Mouse (Mus musculus): Measurements from ENCODE around the gene Ppp1r13b. TPM values are rescaled to one million over a fixed set of nuclear protein-coding genes. Genes with fewer than 3 reads are reported as not detected.

The Ppp1r13b gene
- polyA plus RNA-seq, 1 experiment from 2014 or later = 22.7 TPM

DNA sequence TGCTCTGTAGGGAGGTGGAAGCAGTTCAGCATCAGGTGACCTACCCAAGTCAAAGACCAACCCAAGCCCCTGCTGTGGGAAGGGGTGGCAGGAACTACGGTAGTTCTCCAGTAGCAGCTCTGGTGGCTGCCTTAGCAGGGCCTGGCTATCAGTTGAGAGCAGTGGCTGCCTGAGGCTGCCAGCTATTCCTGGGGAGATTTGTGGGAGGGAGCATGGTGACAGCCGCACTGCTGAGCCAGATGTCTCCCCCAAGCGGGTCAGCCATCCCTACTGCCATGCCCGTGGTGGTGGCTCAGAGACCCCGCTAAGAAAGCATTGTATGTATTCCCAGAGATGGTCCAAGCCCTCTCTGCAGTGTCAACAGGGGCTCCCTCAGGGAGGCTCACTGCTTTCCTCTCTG is 75.3 kb downstream of the Ppp1r13b start:
- DNase-seq (ENCODE audit: low spot score) (no peak), ATAC-seq (no peak)
- H3K4me3 ChIP-seq (ENCODE audit: low read depth, low read length) = no peak overlapping the region
- no peaks in the 10 kb centered on the region for H3K9me3 ChIP-seq (ENCODE audit: low read length)
- H3K27me3 ChIP-seq (replicated peaks; ENCODE audit: insufficient read depth, low read length) = no peaks in the 10 kb centered on the region
- H3K36me3 ChIP-seq (ENCODE audit: insufficient read depth, low read length) = peaks cover 64% of the 10 kb centered on the region
- WGBS = 78% methylated on average over 5 of the region's 5 CpGs
- H3K4me2 ChIP-seq (replicated peaks; ENCODE audit: low read depth, low read length) = no peak overlapping the region
- no peaks in the 10 kb centered on the region for H3K4me1 ChIP-seq (ENCODE audit: insufficient read depth, low read depth, low read length)
- TF ChIP-seq EP300 (IDR thresholded peaks at IDR 0.05) = no peak
- TF ChIP-seq CTCF (IDR thresholded peaks at IDR 0.05) = no peak
- no peak overlapping the region for H3K9ac ChIP-seq (replicated peaks; ENCODE audit: low read depth)
- no peak overlapping the region for H3K27ac ChIP-seq (ENCODE audit: low read length)

DNA sequence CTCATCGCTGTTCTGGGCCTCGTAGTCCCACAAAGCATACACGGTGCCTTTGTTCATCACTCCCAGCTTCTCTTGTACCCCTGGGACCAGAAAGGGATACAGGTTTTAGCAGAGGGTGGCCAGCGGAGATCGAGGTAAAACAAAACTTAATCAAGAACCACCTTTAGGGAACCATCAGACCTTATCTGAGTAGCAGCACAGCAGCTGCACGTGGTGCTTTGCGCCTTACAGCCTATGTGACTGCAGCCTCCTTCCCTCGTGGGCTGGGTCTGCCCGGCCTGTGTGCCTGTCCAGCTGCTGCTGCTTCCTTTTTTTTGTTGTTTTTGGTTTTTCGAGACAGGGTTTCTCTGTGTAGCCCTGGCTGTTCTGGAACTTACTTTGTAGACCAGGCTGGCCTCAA is 77.5 kb downstream of the Ppp1r13b start:
- ATAC-seq (no peak), DNase-seq (ENCODE audit: low spot score) (no peak)
- no peak overlapping the region for H3K4me3 ChIP-seq (ENCODE audit: low read depth, low read length)
- no peak overlapping the region for H3K27ac ChIP-seq (ENCODE audit: low read length)
- H3K4me1 ChIP-seq (ENCODE audit: insufficient read depth, low read depth, low read length) = no peaks in the 10 kb centered on the region
- H3K9me3 ChIP-seq (ENCODE audit: low read length) = no peaks in the 10 kb centered on the region
- WGBS = 85% methylated on average over 10 of the region's 10 CpGs
- TF ChIP-seq CTCF (IDR thresholded peaks at IDR 0.05) = no peak
- no peak for TF ChIP-seq EP300 (IDR thresholded peaks at IDR 0.05)
- peaks cover 70% of the 10 kb centered on the region for H3K36me3 ChIP-seq (ENCODE audit: insufficient read depth, low read length)
- H3K27me3 ChIP-seq (replicated peaks; ENCODE audit: insufficient read depth, low read length) = no peaks in the 10 kb centered on the region
- H3K9ac ChIP-seq (replicated peaks; ENCODE audit: low read depth) = no peak overlapping the region
- no peak overlapping the region for H3K4me2 ChIP-seq (replicated peaks; ENCODE audit: low read depth, low read length)

DNA sequence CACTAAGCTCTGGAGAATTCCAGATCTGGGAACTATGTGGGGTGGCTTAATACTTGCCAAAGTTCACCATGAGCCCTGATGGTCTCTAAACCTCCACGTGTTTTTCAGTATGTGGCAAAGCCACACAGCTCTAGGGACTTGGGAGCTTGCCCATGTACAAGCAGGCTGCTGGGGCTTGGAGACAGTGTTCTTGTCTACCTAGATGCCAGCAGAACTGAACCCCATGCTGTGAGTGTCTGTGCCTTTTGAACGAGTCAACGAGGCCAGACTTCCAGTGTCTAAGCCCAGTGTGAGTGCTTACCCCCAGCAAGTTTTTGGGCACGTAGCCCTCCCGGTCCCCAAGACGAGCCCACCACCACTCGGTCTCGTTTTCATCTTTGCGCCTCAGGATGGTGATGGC is 78.0 kb downstream of the Ppp1r13b start:
- no peak for TF ChIP-seq CTCF (IDR thresholded peaks at IDR 0.05)
- TF ChIP-seq EP300 (IDR thresholded peaks at IDR 0.05) = no peak
- no peak overlapping the region for H3K4me3 ChIP-seq (ENCODE audit: low read depth, low read length)
- H3K27me3 ChIP-seq (replicated peaks; ENCODE audit: insufficient read depth, low read length) = no peaks in the 10 kb centered on the region
- H3K4me1 ChIP-seq (ENCODE audit: insufficient read depth, low read depth, low read length) = no peaks in the 10 kb centered on the region
- WGBS = 91% methylated on average over 9 of the region's 9 CpGs
- H3K36me3 ChIP-seq (ENCODE audit: insufficient read depth, low read length) = peaks cover 74% of the 10 kb centered on the region
- H3K9ac ChIP-seq (replicated peaks; ENCODE audit: low read depth) = no peak overlapping the region
- DNase-seq (ENCODE audit: low spot score) (no peak), ATAC-seq (no peak)
- H3K9me3 ChIP-seq (ENCODE audit: low read length) = no peaks in the 10 kb centered on the region
- H3K27ac ChIP-seq (ENCODE audit: low read length) = no peak overlapping the region
- no peak overlapping the region for H3K4me2 ChIP-seq (replicated peaks; ENCODE audit: low read depth, low read length)

GRCm38 (mm10) chr12:111829447-111829846 is 78.5 kb downstream of the Ppp1r13b start:
- peaks cover 74% of the 10 kb centered on the region for H3K36me3 ChIP-seq (ENCODE audit: insufficient read depth, low read length)
- WGBS = 82% methylated on average over 5 of the region's 5 CpGs
- no peak for TF ChIP-seq EP300 (IDR thresholded peaks at IDR 0.05)
- TF ChIP-seq CTCF (IDR thresholded peaks at IDR 0.05) = no peak
- H3K9ac ChIP-seq (replicated peaks; ENCODE audit: low read depth) = no peak overlapping the region
- H3K4me1 ChIP-seq (ENCODE audit: insufficient read depth, low read depth, low read length) = no peaks in the 10 kb centered on the region
- no peak for DNase-seq (ENCODE audit: low spot score)
- no peak overlapping the region for H3K4me3 ChIP-seq (ENCODE audit: low read depth, low read length)
- no peaks in the 10 kb centered on the region for H3K27me3 ChIP-seq (replicated peaks; ENCODE audit: insufficient read depth, low read length)
- H3K4me2 ChIP-seq (replicated peaks; ENCODE audit: low read depth, low read length) = no peak overlapping the region
- no peak for ATAC-seq
- no peaks in the 10 kb centered on the region for H3K9me3 ChIP-seq (ENCODE audit: low read length)
- no peak overlapping the region for H3K27ac ChIP-seq (ENCODE audit: low read length)

DNA sequence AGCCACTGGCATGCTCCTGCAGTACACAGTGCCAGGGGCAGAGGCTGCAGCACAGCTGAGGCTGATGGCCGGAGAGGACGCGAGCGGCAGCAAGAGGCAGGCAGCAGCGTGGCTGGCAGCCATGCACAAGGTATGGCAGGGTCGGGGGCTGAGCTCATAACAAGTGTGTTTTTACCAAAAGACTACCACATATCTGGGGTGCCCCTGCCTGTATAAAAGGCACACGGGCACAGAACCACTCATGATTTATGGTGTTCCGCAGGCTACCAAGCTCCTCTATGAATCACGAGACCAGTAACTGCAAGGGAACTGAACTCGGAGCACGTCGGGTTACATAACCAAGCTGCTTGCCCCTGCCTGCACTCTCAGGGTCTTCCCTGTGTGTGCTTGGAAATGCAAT is 80.4 kb downstream of the Ppp1r13b start:
- H3K36me3 ChIP-seq (ENCODE audit: insufficient read depth, low read length) = peaks cover 72% of the 10 kb centered on the region
- H3K9ac ChIP-seq (replicated peaks; ENCODE audit: low read depth) = no peak overlapping the region
- no peak for TF ChIP-seq CTCF (IDR thresholded peaks at IDR 0.05)
- TF ChIP-seq EP300 (IDR thresholded peaks at IDR 0.05) = no peak
- H3K4me1 ChIP-seq (ENCODE audit: insufficient read depth, low read depth, low read length) = no peaks in the 10 kb centered on the region
- no peak overlapping the region for H3K4me3 ChIP-seq (ENCODE audit: low read depth, low read length)
- DNase-seq (ENCODE audit: low spot score) = no peak
- no peak overlapping the region for H3K27ac ChIP-seq (ENCODE audit: low read length)
- no peaks in the 10 kb centered on the region for H3K27me3 ChIP-seq (replicated peaks; ENCODE audit: insufficient read depth, low read length)
- ATAC-seq = no peak
- 89% methylated on average over 12 of the region's 12 CpGs for WGBS
- no peaks in the 10 kb centered on the region for H3K9me3 ChIP-seq (ENCODE audit: low read length)
- H3K4me2 ChIP-seq (replicated peaks; ENCODE audit: low read depth, low read length) = no peak overlapping the region

GRCm38 (mm10) chr12:111821931-111822330 is 86.0 kb downstream of the Ppp1r13b start:
- H3K27me3 ChIP-seq (replicated peaks; ENCODE audit: insufficient read depth, low read length) = no peaks in the 10 kb centered on the region
- H3K4me3 ChIP-seq (ENCODE audit: low read depth, low read length) = no peak overlapping the region
- no peak overlapping the region for H3K27ac ChIP-seq (ENCODE audit: low read length)
- 75% methylated on average over 4 of the region's 4 CpGs for WGBS
- no peak for TF ChIP-seq EP300 (IDR thresholded peaks at IDR 0.05)
- TF ChIP-seq CTCF (IDR thresholded peaks at IDR 0.05) = no peak
- no peak overlapping the region for H3K9ac ChIP-seq (replicated peaks; ENCODE audit: low read depth)
- no peak for DNase-seq (ENCODE audit: low spot score)
- no peak overlapping the region for H3K4me2 ChIP-seq (replicated peaks; ENCODE audit: low read depth, low read length)
- peaks cover 33% of the 10 kb centered on the region for H3K36me3 ChIP-seq (ENCODE audit: insufficient read depth, low read length)
- no peaks in the 10 kb centered on the region for H3K9me3 ChIP-seq (ENCODE audit: low read length)
- ATAC-seq = no peak
- peaks cover 6% of the 10 kb centered on the region; the same call in 1 of the 2 replicates for H3K4me1 ChIP-seq (ENCODE audit: insufficient read depth, low read depth, low read length)

DNA sequence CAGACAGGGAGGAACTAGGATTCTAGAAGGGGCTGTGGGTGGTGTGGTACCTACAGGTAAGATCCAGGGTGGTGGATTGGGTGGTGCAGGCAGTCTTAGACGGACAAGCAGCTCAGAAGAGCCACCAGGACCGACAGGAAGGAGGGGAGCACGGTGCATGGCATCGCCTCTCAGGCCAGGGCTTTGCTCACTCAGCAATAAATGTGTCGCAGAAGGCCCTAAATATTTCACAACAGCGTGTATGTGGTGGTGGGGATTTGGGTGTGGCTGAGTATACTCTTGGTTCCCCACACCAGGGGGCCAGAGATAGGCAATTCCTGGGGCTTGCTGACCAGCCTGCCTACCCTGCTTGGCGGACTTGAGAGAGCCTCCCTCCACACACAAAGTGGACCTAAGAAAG is 87.2 kb downstream of the Ppp1r13b start:
- no peak overlapping the region for H3K27ac ChIP-seq (ENCODE audit: low read length)
- H3K9ac ChIP-seq (replicated peaks; ENCODE audit: low read depth) = no peak overlapping the region
- no peak overlapping the region for H3K4me3 ChIP-seq (ENCODE audit: low read depth, low read length)
- ATAC-seq (no peak), DNase-seq (ENCODE audit: low spot score) (no peak)
- no peaks in the 10 kb centered on the region for H3K9me3 ChIP-seq (ENCODE audit: low read length)
- 64% methylated on average over 7 of the region's 7 CpGs for WGBS
- H3K4me2 ChIP-seq (replicated peaks; ENCODE audit: low read depth, low read length) = no peak overlapping the region
- peaks cover 21% of the 10 kb centered on the region for H3K36me3 ChIP-seq (ENCODE audit: insufficient read depth, low read length)
- no peak for TF ChIP-seq EP300 (IDR thresholded peaks at IDR 0.05)
- no peak for TF ChIP-seq CTCF (IDR thresholded peaks at IDR 0.05)
- peaks cover 16% of the 10 kb centered on the region for H3K4me1 ChIP-seq (ENCODE audit: insufficient read depth, low read depth, low read length)
- no peaks in the 10 kb centered on the region for H3K27me3 ChIP-seq (replicated peaks; ENCODE audit: insufficient read depth, low read length)

All from lung, postnatal 0 days (tissue).